Mouse (Mus musculus) CH12F3 (cell line): Measurements from ENCODE around the gene Mapk14.

Experiments used
- in situ Hi-C: fragments of 300-500 bp; cut with MboI; formaldehyde crosslinking; loops from 2 replicates; pipeline ENCODE4 v1.14.3; 2020; ENCODE audit warnings: low sequenced_read_pairs

Gene Mapk14

GRCm38 (mm10) chr17:28690776-28691686 is at the start of gene Mapk14:
Mapk14 (plus strand) TSS chr17:28691329.
- in situ Hi-C loops: no loop called here

- in situ Hi-C loops: no loop called here
Measured at GRCm38 (mm10) chr17:28643697-28644096, 47.4 kb upstream of the Mapk14 start.

GRCm38 (mm10) chr17:28644112-28644511 is 47.0 kb upstream of the Mapk14 start:
- in situ Hi-C loops: no loop called here

- in situ Hi-C loops: no loop called here
Measured at GRCm38 (mm10) chr17:28646221-28646620, 44.9 kb upstream of the Mapk14 start.

- in situ Hi-C loops: no loop called here
Measured at GRCm38 (mm10) chr17:28648607-28649370, 42.3 kb upstream of the Mapk14 start.

GRCm38 (mm10) chr17:28650268-28650667 is 40.9 kb upstream of the Mapk14 start:
- in situ Hi-C loops: no loop called here

- in situ Hi-C loops: no loop called here
Measured at GRCm38 (mm10) chr17:28657936-28658335, 33.2 kb upstream of the Mapk14 start.

GRCm38 (mm10) chr17:28659564-28659963 is 31.6 kb upstream of the Mapk14 start:
- in situ Hi-C loops: no loop called here

GRCm38 (mm10) chr17:28682311-28683084 is 8.6 kb upstream of the Mapk14 start:
- in situ Hi-C loops: no loop called here

- in situ Hi-C loops: no loop called here
Measured at GRCm38 (mm10) chr17:28683601-28684000, 7.5 kb upstream of the Mapk14 start.

- in situ Hi-C loops: no loop called here
Measured at GRCm38 (mm10) chr17:28684631-28685030, 6.5 kb upstream of the Mapk14 start.

- in situ Hi-C loops: no loop called here
Measured at GRCm38 (mm10) chr17:28687354-28687753, 3.8 kb upstream of the Mapk14 start.

- in situ Hi-C loops: no loop called here
Measured at GRCm38 (mm10) chr17:28689586-28690283, 1.4 kb upstream of the Mapk14 start, which contains the start of gene Slc26a8. Slc26a8 (minus strand) TSS chr17:28690233.

GRCm38 (mm10) chr17:28691687-28692340 is 685 bp downstream of the Mapk14 start:
- in situ Hi-C loops: no loop called here

GRCm38 (mm10) chr17:28692341-28692710 is 1.2 kb downstream of the Mapk14 start:
- in situ Hi-C loops: no loop called here

GRCm38 (mm10) chr17:28693086-28693485 is 2.0 kb downstream of the Mapk14 start:
- in situ Hi-C loops: no loop called here

- in situ Hi-C loops: no loop called here
Measured at GRCm38 (mm10) chr17:28694078-28694477, 2.9 kb downstream of the Mapk14 start.

GRCm38 (mm10) chr17:28694832-28695231 is 3.7 kb downstream of the Mapk14 start:
- in situ Hi-C loops: no loop called here

- in situ Hi-C loops: no loop called here
Measured at GRCm38 (mm10) chr17:28696641-28697040, 5.5 kb downstream of the Mapk14 start.
